Mouse (Mus musculus) kidney, adult 2 months (tissue): ENCODE measurements at regions not wholly inside any gene's neighbourhood (a gene's known extent, or its start where the extent isn't known, plus 50 kb on each side); places are given as distances from the start of the nearest gene placed in this dataset.

Experiments
- CTCF ChIP-seq: fragments of 200-500 bp; conservative IDR thresholded peaks from 2 replicates; pipeline ENCODE4 v1.5.1; 2011; ENCODE audit warnings: low read depth, mild to moderate bottlenecking, control low read depth, low read length, moderate library complexity, mixed read lengths; ENCODE audit not compliant: insufficient read depth, insufficient read length
- POLR2A ChIP-seq: fragments of 200-500 bp; IDR thresholded peaks from one replicate; pipeline ENCODE4 v1.6.1; 2011; ENCODE audit warnings: low read depth, low read length, control low read depth

GRCm38 (mm10) chr2:166406826-166407225 lies 251.4 kb upstream of the Sulf2 start:
- TF ChIP-seq POLR2A: no peak
- TF ChIP-seq CTCF: no peak
